Mouse (Mus musculus) lung, postnatal 14 days (tissue): ENCODE results near the gene Mmp2.

Experiments
- DNase-seq: peaks from one replicate; pipeline ENCODE4 v3.0.0; 2021

The Mmp2 gene

GRCm38 (mm10) chr8:92897794-92898193 is 70.7 kb downstream of the Mmp2 start:
- DNase-seq = no peak

GRCm38 (mm10) chr8:92899590-92899989 is 72.5 kb downstream of the Mmp2 start:
- no peak for DNase-seq

DNA sequence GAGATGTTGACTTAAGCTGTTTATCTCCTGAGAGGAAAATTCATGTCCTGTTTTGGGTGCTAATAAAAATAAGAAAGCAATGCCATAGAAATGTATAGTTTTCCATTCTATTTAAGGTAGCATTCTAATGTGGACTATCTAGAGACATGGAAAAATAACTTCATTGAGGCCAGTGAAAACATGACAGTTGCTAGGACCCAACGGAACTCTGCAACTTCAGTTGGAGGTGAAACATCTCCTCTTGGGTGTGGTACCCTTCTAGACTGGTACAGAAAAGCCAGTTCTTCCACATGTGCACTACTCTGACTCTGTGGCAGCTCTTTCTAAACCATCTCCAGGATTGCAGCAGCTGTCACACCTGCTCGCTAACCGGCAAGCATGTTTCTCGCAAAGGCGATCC is 74.0 kb downstream of the Mmp2 start, which contains the start of gene Capns2:
Capns2 (plus strand) TSS at position 301 of the 400 bp plus-strand sequence.
- no peak for DNase-seq

DNA sequence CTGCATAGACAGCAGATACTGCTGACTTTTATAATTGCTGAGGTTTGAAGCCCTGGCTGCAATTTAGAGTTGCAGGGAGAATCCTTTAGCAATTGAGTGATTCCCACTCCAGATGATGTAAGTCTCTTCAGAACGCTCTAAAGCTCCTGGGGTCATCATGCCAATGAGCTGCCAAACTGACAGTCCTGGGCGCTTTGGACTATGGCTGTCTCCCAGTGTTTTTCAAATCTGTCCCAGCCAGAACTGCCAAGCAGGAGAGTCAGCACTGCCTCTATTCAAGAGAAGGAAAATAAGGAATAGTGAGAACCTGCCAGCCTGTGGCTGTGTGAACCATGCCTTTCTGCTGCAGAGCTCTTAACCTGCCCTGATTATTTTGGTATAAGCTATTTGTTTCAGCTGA is 75.9 kb downstream of the Mmp2 start:
- no peak for DNase-seq
